Mouse (Mus musculus): ENCODE measurements around the gene Mtmr2.

GRCm38 (mm10) chr9:13836726-13837125 lies 88.5 kb downstream of the Mtmr2 start:
- TF ChIP-seq CTCF (conservative IDR thresholded peaks at IDR 0.05; ENCODE audit: low read length): no peak
- no peak for TF ChIP-seq POU5F1 (IDR thresholded peaks at IDR 0.05; ENCODE audit: borderline replicate concordance, low read length)
- TF ChIP-seq NANOG (IDR thresholded peaks at IDR 0.05; ENCODE audit: borderline replicate concordance, low read length): no peak

Data from E14TG2a.4 (cell line).